Mouse (Mus musculus): Measurements from ENCODE around the gene Ankrd1. TPM values are rescaled to one million over a fixed set of nuclear protein-coding genes. Genes with fewer than 3 reads are reported as not detected.

The Ankrd1 gene
- polyA plus RNA-seq, 1 experiment = not detected

- TF ChIP-seq GATA1 (IDR thresholded peaks at IDR 0.05; ENCODE audit: low read length) = no peak
Observed at GRCm38 (mm10) chr19:36062801-36063529, 56.9 kb downstream of the Ankrd1 start.

Other genes starting within 250 kb of the Ankrd1 start
- gene Htr7, start 62.6 kb downstream of the Ankrd1 start, polyA plus RNA-seq (2012) = not detected in 2 replicates
- 2.0 and 3.4 TPM in 2 replicates for gene Rpp30, start 36.4 kb downstream of the Ankrd1 start, polyA plus RNA-seq (2012)
- gene Pcgf5, start 228.2 kb upstream of the Ankrd1 start, polyA plus RNA-seq (2012) = 4.7 and 7.4 TPM in 2 replicates